Mouse (Mus musculus) layer of hippocampus, adult 2 months (tissue): ENCODE results near the gene Ccdc6. TPM values are rescaled to one million over a fixed set of nuclear protein-coding genes. Genes with fewer than 3 reads are reported as not detected.

Source experiments
- DNase-seq, 2 experiments: peaks; one replicate each; pipeline ENCODE4 v3.0.0; 2022; ENCODE audit warnings: low spot score in 2 of 2
- H3K27ac ChIP-seq: fragments of 200-600 bp; 2 replicates; pipeline ENCODE4 v1.8.1; 2022
- H3K4me3 ChIP-seq: fragments of 200-600 bp; 2 replicates; pipeline ENCODE4 v1.8.1; 2022; ENCODE audit warnings: mild to moderate bottlenecking
- CTCF ChIP-seq: fragments of 200-600 bp; conservative IDR thresholded peaks from 2 replicates; pipeline ENCODE4 v1.8.1; 2022; ENCODE audit warnings: antibody characterized with exemption, mild to moderate bottlenecking, moderate library complexity
- total RNA-seq, 2 experiments: library from RNA; stranded (reverse); gene quantifications; 2 replicates each; pipeline ENCODE4 v1.2.3; 2021

Ccdc6 gene
- total RNA-seq, 2 experiments from 2014 or later: 60.5 to 65.6 TPM

GRCm38 (mm10) chr10:70097911-70098569 lies 1.1 kb downstream of the Ccdc6 start:
- peak overlapping the region; percentile 90 for H3K27ac ChIP-seq
- TF ChIP-seq CTCF: no peak; the same call in 1 of the 2 replicates
- peak; percentile 56 to 77 for DNase-seq
- peak overlapping the region; percentile 96 for H3K4me3 ChIP-seq

GRCm38 (mm10) chr10:70098626-70099025 lies 1.7 kb downstream of the Ccdc6 start:
- no peak for DNase-seq
- peak overlapping the region; percentile 90 for H3K27ac ChIP-seq

GRCm38 (mm10) chr10:70099052-70099451 lies 2.1 kb downstream of the Ccdc6 start:
- TF ChIP-seq CTCF: no peak
- peak overlapping the region; percentile 90 for H3K27ac ChIP-seq
- no peak for DNase-seq
- peak overlapping the region; percentile 96 for H3K4me3 ChIP-seq

More at GRCm38 (mm10) chr10:70098626-70099025, 1.7 kb downstream of the Ccdc6 start:
- H3K4me3 ChIP-seq: peak overlapping the region; percentile 96
- TF ChIP-seq CTCF: no peak

- Histone ChIP-seq H3K4me3 (no peak overlapping the region), H3K27ac (no peak overlapping the region)
- peak; percentile 48 for TF ChIP-seq CTCF
- DNase-seq: no peak
Observed at GRCm38 (mm10) chr10:70102086-70102485, 5.2 kb downstream of the Ccdc6 start.

- H3K27ac ChIP-seq: no peak overlapping the region
- TF ChIP-seq CTCF: no peak
- H3K4me3 ChIP-seq: no peak overlapping the region
- DNase-seq: no peak
Observed at GRCm38 (mm10) chr10:70108016-70108415, 11.1 kb downstream of the Ccdc6 start.

- Histone ChIP-seq H3K27ac (no peak overlapping the region), H3K4me3 (no peak overlapping the region)
- no peak for TF ChIP-seq CTCF
- DNase-seq: no peak
Observed at GRCm38 (mm10) chr10:70109974-70110373, 13.1 kb downstream of the Ccdc6 start.

GRCm38 (mm10) chr10:70110815-70111214 lies 13.9 kb downstream of the Ccdc6 start:
- H3K27ac ChIP-seq: no peak overlapping the region
- no peak for TF ChIP-seq CTCF
- DNase-seq: no peak
- no peak overlapping the region for H3K4me3 ChIP-seq

- TF ChIP-seq CTCF: no peak
- no peak overlapping the region for H3K4me3 ChIP-seq
- DNase-seq: no peak
- no peak overlapping the region for H3K27ac ChIP-seq
Observed at GRCm38 (mm10) chr10:70111643-70112042, 14.7 kb downstream of the Ccdc6 start.

- H3K4me3 ChIP-seq: no peak overlapping the region
- no peak for DNase-seq
- TF ChIP-seq CTCF: no peak
Observed at GRCm38 (mm10) chr10:70114048-70114635, 17.2 kb downstream of the Ccdc6 start.

GRCm38 (mm10) chr10:70116454-70116853 lies 19.5 kb downstream of the Ccdc6 start:
- no peak for TF ChIP-seq CTCF
- no peak overlapping the region for H3K27ac ChIP-seq
- DNase-seq: no peak
- no peak overlapping the region for H3K4me3 ChIP-seq

More at GRCm38 (mm10) chr10:70114048-70114635, 17.2 kb downstream of the Ccdc6 start:
- no peak overlapping the region for H3K27ac ChIP-seq

GRCm38 (mm10) chr10:70119451-70119850 lies 22.5 kb downstream of the Ccdc6 start:
- Histone ChIP-seq H3K4me3 (no peak overlapping the region), H3K27ac (no peak overlapping the region)
- DNase-seq: no peak
- no peak for TF ChIP-seq CTCF

GRCm38 (mm10) chr10:70119851-70120370 lies 23.0 kb downstream of the Ccdc6 start:
- H3K4me3 ChIP-seq: no peak overlapping the region
- no peak overlapping the region for H3K27ac ChIP-seq
- DNase-seq: no peak
- TF ChIP-seq CTCF: no peak

GRCm38 (mm10) chr10:70120671-70121405 lies 23.9 kb downstream of the Ccdc6 start:
- TF ChIP-seq CTCF: no peak
- no peak overlapping the region for H3K4me3 ChIP-seq
- DNase-seq: no peak
- H3K27ac ChIP-seq: 0 out of 2 replicates have a peak overlapping the region, but pooled peaks have one; percentile 28
